Mouse (Mus musculus) spleen, adult 18-20 months (tissue): Measurements from ENCODE around the gene Brca1.
"Not testable (repeated sequence)": the region's sequence is repeated elsewhere in the genome, so short reads cannot be mapped to it uniquely, and the experiment has no call there.

Experiments used
- DNase-seq, 2 experiments: peaks; one replicate each; pipeline ENCODE4 v3.0.0; 2022; ENCODE audit warnings: mixed read lengths in 2 of 2

The Brca1 gene

DNA sequence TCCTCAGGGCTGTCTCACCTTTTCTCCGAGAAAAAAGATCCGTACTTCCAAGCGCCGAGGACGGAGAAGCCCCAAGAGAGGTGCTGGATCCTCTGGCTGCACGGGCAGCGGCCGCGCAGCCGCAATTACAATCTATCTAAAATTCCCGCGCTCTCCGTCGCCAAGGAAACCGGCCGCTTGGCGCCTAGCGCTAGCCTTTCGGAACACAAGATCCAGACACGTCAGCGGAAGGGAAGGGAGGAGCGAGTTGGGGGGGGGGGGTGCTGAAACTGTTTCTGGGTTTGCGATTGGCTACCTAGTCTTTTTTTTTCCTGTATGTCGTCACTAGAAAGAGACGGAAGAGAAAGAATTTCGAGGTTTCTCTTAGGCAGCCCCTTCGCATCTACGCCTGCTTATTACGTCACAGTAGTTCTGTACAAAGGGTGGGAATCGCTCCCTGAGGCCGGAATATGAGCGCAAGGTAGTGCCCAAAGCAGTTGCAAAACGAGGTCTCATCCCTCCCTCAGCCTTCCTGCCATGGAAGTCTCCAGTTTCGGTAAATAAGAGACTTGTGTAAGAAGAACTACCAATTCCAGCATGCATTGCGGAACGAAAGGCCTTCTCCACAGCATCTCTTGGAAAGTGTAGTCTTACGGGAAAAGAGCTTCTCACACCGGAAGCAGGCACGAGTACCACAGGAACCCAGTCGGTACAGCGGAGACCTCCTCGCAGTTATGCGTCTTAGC, at the start of gene Brca1, which contains the start of gene Nbr1:
Gene Brca1, minus strand, starts transcription at position 205 of the 725 bp plus-strand sequence.
Gene Nbr1, plus strand, starts transcription at position 399 of the 725 bp plus-strand sequence.
- peak; percentile 78 to 83 for DNase-seq

DNA sequence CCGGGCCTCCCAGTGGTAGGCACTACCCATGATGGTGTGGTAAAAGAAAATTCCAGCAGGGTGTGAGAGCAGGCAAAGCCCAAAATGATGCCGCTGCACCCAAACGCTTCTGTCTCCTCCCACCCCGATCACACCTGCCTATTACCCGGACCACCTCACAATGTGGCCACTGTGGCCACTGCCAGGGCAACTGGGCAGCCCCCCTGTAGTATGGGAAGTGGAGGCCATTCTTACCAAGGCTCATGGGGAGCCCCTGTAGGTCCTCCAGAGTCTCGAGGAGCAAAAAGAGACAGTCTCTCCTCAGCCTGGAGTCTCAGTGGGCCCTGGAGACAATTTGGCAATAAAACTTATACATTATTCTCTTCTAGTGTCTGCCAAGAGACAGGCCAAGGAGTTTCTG, 47.4 kb upstream of the Brca1 start, which contains the start of gene Gm11634:
Gene Gm11634, minus strand, starts transcription at position 101 of the 400 bp plus-strand sequence.
- DNase-seq, result no peak

DNA sequence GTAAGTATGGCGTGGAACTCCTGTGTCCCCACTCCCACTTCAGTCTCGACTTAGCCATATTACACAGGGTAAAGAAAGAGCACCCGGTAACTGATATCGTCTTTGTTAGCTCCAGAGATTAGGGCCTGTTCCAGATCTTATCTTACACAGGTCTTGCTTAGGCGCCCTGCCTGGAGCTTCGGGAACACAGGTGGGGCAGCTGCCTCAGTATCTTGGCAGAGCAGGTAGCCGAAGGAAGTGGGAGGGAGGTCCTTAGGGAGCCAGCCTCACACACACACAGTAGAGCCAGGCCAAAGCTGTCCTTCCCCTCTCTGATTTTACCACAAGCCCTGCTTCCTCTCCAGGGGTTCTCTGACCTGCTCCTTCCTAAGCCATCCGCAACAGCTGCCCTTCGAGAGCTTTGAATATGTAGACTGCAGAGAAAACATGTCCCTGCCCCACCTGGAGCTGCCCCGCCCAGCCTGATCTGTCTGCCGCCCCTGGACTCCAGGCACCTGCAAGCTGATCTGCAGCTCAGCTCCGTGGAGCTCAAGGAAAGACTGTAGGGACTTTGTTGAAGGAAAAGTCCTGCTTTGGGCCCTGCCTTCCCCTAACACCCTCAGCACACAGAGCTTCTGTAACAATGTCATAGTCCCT, 38.4 kb upstream of the Brca1 start:
- no peak for DNase-seq

DNA sequence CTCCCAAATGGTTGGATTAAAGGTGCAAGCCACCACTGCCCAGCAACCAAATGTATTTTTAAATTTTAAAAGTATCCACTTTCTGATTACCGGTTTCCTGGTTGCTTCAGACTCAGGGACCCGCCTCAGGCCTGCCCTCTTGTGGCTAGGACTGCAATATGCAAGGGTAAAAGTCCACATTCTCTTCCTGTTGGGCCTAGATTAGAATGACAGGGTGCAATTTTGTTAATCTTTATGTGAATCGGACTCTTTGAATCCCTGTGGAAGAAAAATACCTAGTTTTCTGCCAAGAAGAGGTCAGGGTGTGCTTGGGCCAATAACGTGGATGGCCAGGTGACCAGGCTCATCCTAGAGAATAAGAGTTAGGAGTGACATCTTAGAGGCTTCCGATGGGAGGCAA, 37.7 kb upstream of the Brca1 start:
- DNase-seq, result peak in 1 of 2 experiments; percentile 67

DNA sequence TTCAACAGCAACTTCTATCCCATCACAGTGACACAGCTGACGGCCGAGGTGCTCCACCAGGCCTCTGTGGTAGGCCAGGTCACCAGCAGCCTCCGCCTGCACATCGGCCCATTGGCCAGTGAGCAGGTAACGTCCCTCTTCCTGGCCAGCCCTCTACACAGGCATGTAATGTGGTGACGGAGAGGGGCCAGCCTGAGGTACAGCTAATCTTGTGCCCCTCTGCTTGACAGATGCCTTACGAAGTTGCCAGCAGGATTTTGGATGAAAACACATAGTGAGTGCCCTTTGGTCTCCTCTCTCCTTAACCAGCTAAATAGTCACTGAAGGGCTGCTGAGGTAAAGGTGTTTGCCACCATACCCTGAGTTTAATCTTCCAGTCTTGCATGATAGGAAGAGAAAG, 37.1 kb upstream of the Brca1 start:
- no peak for DNase-seq

DNA sequence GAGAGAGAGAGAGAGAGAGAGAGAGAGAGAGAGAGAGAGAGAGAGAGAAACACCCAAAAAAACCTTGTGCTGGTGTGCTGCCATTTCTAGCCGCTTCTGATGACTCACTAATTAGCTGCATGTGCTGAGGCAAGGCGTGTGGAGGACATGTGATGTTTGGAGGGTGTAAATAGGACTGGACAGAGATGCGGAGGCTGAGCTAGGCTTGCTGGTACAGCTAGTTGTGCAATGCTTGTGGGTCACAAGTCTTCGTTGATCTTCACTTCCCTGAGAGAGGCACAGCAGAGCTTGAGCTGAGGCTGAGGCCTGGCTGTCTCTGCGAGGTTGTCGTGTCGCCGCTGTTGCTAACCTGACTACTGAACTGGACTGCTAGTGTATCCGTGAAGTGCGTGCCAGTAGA, 35.9 kb upstream of the Brca1 start:
- no peak for DNase-seq

DNA sequence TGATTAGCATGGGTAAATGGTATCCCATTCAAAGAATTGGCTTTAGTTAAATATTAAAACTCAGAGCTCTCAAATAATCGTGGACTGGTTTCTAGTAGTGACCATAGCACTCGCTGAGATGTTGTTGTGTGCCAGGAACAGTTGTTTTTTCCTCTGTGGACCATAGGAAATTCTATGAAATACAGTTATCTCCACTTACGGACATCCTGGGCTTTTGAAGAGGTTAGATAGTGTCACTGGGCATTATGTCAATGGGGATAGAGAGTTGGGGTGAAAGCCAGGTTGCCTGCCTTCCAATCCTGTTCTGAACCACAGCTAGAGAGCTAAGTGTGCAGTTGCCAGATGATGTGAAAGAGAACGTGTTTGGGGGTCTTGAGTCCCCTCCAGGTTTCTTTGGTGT, 34.0 kb upstream of the Brca1 start:
- no peak for DNase-seq

DNA sequence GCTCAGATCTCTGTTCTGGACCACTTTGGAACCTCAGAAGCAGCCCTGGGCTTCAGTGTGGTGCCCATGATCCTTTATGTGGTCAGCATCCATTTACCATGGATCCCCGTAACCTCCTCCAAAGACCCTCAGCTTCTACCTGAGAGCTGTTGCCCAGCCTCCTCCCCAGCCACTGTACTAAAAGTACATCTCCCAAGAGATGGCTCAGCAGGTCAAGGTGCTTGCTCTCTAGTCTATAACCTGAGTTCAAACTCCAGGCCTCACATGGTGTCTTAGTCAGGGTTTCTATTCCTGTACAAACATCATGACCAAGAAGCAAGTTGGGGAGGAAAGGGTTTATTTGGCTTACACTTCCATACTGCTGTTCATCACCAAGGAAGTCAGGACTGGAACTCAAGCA, 33.3 kb upstream of the Brca1 start:
- not testable (repeated sequence) for DNase-seq

DNA sequence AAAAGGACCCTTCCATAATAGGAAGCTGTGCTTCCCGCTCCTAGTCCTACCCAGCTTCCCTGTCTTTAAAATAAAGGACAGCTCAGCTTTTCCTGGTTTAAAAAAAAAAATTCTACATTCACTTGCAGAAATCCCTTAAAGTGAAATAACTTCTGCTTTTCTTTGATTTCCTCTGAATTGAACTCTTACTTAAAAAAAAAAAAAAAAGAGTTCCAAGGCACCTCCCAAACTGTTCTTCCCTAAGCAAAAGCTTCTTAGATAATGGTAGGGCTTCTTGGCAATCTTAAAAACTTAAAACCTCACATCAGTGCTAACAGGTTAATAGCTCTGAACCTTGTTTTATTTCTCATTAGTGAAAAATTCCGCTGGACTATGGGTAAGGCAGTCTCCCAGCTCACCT, 31.4 kb upstream of the Brca1 start:
- DNase-seq, result no peak

DNA sequence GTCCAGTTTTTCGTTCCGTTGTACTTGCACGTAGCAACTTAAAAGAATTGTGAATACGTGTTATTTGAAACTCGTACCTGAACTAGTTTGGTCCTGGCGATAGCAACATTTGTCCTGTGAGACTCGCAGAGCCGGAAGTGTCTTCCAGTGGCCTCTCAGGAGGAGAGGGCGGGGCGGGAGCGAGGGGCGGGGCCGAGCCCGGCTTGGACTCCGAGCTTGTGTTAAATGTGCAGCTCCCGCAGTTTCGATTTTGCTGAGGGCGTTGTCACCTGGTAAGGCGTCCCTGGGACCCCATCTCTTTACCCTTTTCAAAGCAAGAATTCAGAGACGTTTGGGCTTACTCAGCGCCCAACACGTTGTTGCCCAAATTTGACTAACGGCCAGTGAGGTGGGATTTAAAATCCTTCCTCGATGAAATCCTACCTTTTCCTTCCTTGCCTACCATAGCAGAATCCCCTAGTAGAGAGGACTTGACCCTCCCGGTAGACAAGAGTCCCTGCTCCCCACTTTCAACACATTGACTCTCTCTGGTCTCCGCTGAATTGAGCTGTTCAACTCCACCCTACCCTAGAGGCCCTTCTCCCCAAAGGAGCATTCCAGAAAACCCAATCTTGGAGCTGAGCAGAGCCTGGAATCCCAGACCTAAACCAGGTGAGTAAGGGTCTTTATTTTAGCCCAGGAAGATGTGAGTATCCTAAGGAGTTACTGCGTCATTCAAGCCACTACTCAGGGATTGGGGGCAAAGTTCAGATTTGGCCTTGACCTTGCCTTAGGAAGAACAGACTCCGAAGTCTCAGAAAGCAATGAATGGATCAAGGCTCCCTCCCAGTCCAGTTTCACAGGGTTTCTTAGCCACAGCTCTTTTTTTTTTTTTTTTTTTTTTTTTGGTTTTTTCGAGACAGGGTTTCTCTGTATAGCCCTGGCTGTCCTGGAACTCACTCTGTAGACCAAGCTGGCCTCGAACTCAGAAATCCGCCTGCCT, 30.6 kb upstream of the Brca1 start, which contains the start of gene Tmem106a:
Gene Tmem106a, plus strand, starts transcription at position 189 of the 982 bp plus-strand sequence.
- peak; percentile 42 to 55 for DNase-seq

DNA sequence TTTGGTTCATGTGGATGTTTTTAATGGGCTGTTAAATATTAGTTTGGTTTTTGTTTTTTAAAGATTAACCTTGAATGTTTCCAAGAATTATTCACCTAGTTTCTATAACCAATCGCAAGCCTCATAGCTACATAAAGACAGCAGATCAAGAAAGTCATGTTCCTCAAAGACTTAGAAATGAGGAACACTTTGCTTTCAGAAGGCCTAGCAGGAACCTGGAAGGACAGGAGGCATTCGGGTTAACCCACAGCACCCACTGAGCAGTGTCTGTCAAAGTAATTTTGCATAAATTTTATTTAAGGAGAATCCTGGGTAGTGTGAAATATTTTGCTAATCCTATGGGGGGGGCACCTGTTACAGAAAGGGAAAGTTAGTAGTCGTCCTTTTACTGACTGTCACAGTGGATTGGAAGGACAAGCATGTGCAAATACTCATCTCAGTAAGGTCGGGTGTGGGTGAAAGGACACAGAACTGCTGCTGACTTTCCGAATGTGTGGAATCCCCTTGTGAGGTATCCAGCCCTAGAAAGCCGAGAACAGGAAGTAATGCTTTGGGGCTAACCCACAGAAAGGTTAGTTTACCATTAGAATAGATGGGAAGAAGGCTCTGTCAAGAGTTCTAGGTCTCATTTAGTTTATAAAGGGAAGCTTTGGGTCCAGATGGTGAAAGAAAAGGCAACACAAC, 29.5 kb upstream of the Brca1 start:
- no peak for DNase-seq

DNA sequence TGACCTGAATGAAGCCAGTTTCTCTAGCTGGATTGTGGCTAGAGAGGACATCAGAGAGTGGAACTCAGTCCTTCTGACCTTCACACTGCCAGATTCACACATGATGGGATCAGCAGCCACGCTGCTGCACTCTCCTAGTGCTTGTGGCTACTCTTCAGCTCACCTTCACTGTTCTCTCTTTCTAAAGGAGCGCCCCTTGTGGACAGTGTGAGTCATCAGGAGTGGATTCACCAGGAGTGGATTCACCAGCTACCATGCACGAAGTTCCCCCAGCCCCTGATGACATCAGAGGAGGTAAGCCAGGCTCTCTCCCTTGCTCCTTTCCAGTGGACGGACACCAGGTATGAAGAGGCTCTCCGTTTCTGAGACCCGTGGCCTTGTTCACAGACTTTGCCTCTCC, 24.4 kb upstream of the Brca1 start:
- DNase-seq, result no peak

DNA sequence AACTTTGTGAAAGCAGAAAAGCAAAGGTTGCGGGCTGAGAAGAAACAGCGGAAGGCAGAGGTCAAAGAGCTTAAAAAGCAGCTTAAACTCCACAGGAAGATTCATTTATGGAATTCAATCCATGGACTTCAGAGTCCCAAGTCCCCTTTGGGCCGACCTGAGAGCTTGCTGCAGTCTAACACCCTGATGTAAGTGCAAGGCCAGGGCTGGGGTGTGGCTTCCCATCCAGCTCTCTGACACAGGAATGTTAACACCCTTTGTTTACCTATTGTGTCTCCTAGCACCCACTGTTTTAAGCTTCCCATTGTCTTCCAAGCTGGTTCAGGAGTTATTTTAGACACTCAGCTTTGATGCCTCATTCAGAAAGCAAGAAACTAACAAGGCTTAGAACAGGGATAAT, 16.7 kb upstream of the Brca1 start:
- DNase-seq, result no peak

DNA sequence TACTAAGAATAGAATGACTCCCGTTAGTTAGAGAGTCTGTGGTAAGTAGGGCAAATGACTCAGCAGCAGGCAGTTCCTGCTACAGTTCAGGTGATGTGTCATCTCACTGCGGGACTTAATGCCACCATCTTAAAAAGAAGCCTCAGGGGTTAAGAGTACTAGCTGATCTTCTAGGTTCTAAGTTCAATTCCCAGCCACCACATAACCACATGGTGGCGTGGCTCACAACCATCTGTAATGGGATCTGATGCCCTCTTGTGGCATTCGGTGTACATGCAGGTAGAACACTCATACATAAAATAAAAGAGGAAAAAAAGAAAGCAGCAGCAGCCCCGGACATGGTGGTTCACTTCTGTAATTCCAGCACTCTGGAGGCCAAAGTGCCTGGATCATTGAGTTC, 10.6 kb upstream of the Brca1 start:
- peak in 1 of 2 experiments; percentile 43 for DNase-seq

DNA sequence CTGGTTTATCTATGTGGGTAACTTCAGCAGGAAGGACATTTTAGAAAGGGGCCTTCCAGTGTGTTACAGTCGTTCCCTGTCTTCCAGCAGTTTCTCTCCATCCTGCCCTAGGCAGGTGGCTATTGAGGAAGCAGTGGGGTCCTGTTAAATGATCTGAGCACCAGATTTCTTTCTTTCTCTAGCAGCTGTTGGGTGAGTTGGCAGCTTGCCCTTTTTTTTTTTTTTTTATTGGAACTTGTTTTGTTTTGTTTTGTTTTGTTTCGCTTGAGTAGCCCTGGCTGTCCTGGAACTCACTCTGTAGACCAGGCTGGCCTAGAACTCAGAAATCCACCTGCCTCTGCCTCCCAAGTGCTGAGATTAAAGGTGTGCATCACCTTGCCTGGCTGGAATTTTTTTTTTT, 5.2 kb upstream of the Brca1 start:
- DNase-seq, result no peak

DNA sequence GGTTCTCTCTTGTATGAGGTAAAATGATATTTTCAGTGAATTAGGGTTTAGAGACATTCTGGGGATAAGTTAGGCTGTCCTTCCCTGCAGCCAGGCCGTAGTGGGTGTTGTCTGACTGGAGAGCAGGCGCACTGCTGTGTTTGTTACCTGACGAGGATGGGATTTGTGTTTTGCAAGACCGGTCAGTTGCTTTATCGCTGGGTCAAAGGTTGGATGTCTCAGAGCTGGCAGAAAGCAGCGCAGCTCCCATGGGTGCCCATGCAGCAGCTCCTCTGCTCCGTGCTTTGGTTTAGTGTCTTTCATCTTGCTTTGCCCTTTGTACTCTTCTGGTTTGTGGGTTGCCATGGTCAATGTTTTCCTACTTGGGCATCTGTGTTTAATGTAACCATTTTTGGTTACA, 4.8 kb upstream of the Brca1 start:
- DNase-seq, result no peak

DNA sequence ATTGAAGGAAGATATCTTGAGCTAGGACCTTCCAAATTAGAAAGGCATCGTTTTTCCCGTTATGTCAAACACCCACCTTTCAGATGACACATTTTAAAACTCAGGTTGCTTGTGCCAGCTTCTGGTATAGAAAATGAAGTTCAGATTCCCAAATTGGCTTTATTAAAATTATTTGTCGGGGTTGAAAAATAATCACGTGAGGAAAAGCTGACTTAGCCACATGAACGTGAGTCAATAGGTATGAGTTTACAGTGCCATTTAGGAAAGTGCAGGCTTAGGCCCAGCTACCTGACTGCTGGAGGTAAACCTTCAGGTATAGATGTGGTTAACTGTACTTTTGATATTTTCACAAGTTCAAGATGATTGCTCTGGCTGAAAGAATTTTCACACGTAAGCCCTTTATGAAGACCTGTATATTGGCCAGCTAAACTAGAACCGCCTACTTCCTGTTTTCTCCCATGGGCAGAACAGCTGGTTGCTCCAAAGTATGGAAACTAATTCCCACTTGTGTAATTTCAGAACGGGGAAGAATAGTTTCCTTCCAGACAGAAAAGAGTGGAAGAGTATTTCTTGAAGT, 1.7 kb upstream of the Brca1 start:
- DNase-seq, result no peak

DNA sequence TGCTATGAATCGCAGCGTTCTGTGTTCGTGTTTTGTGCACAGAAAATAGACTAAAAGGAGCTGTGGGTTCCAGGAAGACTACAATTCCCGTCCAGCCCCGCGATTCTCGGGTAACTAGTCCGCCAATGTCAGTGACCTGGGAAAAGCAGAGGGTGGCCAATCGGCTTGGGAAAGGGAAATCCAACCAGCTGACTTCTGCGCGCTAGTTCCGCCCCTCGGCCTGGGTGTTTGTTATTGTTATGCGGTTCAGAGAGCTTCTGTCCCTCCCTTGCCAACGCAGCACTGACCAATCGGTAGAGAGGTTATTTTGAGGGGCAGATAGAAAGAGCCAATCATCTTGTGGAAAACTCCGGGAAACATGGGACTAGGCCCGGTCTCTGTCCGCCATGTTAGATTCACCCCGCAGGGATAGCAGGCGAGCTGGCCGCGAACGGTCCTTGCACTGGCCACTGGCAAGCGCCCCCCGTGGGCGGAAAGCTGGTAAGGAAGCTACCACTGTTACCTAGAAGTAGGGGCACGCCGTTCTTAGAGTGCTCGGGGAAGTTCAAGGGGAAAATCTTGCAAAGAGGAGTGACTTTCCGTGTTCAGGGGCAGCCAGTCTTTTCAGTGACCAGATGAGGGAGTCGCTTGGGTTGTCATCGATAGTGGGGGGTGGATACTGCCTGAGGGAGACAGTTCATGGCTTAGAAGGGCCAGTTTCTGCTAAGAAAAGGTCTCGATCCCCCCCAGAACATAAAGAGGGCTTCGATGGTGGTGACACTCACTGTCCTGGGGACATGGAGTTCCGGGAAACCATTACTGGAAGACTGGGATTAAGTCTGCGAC, 933 bp upstream of the Brca1 start:
- peak in 1 of 2 experiments; percentile 94 for DNase-seq

DNA sequence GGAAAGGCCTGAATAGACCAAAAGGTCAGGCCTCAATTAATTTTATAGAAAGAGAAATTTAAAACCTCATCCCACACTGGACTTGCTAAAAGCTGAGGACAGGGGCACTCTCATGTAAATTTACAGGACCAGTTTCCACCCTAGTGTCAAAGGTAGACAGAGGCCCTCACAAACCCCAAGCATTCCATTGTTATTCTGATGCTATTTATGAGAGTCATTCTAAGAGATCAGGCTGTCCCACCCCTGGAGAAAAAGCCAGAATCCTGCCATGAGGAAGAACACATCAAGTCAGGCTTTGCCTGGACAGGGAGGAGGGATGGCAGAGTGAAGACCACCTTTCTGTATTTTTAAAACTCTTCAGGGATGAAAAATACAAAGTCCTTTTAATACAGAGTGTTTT, 3.2 kb downstream of the Brca1 start:
- DNase-seq, result no peak

DNA sequence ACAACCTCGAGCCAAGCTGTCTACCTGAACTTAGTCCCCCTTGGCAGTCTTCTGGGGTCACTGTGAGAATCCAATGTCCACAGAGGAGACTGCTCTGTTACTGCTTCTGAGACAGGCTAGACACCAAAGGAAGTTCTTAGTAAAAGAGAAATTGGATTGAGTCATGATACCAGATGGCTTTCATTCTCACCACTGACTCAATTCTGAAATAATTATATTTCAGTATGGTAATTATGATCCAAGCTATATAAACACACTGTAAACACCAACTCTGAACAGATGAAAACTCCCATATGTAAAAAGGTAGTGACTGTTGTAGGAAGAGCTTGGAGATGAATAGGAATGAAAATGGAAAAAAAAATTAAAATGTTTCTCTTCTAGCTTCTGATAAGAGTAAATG, 7.6 kb downstream of the Brca1 start:
- DNase-seq, result no peak

DNA sequence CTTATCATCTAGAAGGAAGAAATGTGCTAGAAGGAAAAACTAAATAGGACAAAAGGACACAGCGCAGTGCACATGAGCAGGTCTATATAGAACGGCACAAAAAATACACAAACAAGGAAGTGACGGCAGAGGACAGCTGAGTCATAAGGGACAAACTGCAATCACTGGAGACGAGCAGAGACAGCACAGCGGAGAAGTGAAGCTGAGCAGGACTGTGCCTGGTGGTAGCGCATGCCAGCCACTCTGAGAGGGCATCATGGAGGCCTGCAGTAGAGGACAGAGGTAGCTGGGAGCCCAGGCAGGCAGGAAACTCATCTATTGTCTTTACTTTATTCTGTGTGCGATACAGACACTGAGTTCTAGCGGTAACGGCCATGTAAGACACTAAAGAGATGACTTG, 8.2 kb downstream of the Brca1 start:
- no peak for DNase-seq
